Mouse (Mus musculus): ENCODE data around the gene Srarp. TPM values are rescaled to one million over a fixed set of nuclear protein-coding genes. Genes with fewer than 3 reads are reported as not detected.

The Srarp gene
- total RNA-seq (2021) (1 to 10 TPM; 1.6 to 2.2 TPM), polyA plus RNA-seq (2012; rRNA removed) (0.94 and 2.4 TPM in 2 replicates)
- long read RNA-seq: 0 reads

- peaks cover 4% of the 10 kb centered on the region for H3K4me1 ChIP-seq (ENCODE audit: control insufficient read depth, insufficient read depth, low read length)
- peak within 1 kb of the TSS; percentile 68 for H3K9ac ChIP-seq (ENCODE audit: low read depth, low read length)
- 0 out of 2 replicates have a peak within 1 kb of the TSS, but pooled peaks have one; percentile 20 for H3K4me3 ChIP-seq
- no peaks in the 10 kb centered on the region for H3K27me3 ChIP-seq (ENCODE audit: control insufficient read depth, insufficient read depth, low read length)
- peak in 1 of 2 experiments; percentile 31 for DNase-seq
- no peaks in the 10 kb centered on the region for H3K79me2 ChIP-seq (replicated peaks; ENCODE audit: control insufficient read depth, insufficient read depth, low read length)
- H3K27ac ChIP-seq: peak within 1 kb of the TSS; percentile 78
- 47% methylated on average over 1 of the region's 1 CpGs for WGBS
- intact Hi-C loops (cut with DNase I): no loop called here
- H3K36me3 ChIP-seq (ENCODE audit: control insufficient read depth, insufficient read depth, low read length): no peaks in the 10 kb centered on the region
- TF ChIP-seq POLR2A (IDR thresholded peaks at IDR 0.05; ENCODE audit: insufficient read depth, low read depth, low read length) (0 out of 2 replicates have a peak, but pooled peaks have one; percentile 11), EP300 (IDR thresholded peaks at IDR 0.05; ENCODE audit: insufficient read depth, low read depth, low read length) (0 out of 2 replicates have a peak, but pooled peaks have one; percentile 38), CTCF (IDR thresholded peaks at IDR 0.05) (no peak)
These were observed at the start of gene Srarp for GRCm38 (mm10) chr4:141435974-141436373. TSS of gene Srarp (minus strand) at chr4:141436105.

- H3K36me3 ChIP-seq (ENCODE audit: control insufficient read depth, insufficient read depth, low read length): no peaks in the 10 kb centered on the region
These were observed 48.2 kb upstream of the Srarp start for GRCm38 (mm10) chr4:141484071-141484470.

GRCm38 (mm10) chr4:141479411-141479810 is 43.5 kb upstream of the Srarp start:
- TF ChIP-seq POLR2A (IDR thresholded peaks at IDR 0.05; ENCODE audit: insufficient read depth, low read depth, low read length) (no peak), CTCF (IDR thresholded peaks at IDR 0.05) (no peak), EP300 (IDR thresholded peaks at IDR 0.05; ENCODE audit: insufficient read depth, low read depth, low read length) (no peak)
- intact Hi-C loops (cut with DNase I): no loop called here
- no peaks in the 10 kb centered on the region for H3K27me3 ChIP-seq (ENCODE audit: control insufficient read depth, insufficient read depth, low read length)
- no peak overlapping the region for H3K4me3 ChIP-seq
- no peaks in the 10 kb centered on the region for H3K79me2 ChIP-seq (replicated peaks; ENCODE audit: control insufficient read depth, insufficient read depth, low read length)
- H3K4me1 ChIP-seq (ENCODE audit: control insufficient read depth, insufficient read depth, low read length): no peaks in the 10 kb centered on the region
- H3K36me3 ChIP-seq (ENCODE audit: control insufficient read depth, insufficient read depth, low read length): no peaks in the 10 kb centered on the region
- H3K27ac ChIP-seq: no peak overlapping the region
- 94% methylated on average over 8 of the region's 8 CpGs for WGBS
- no peak for DNase-seq
- H3K9ac ChIP-seq (ENCODE audit: low read depth, low read length): no peak overlapping the region

More at GRCm38 (mm10) chr4:141484071-141484470, 48.2 kb upstream of the Srarp start:
- peak in 1 of 2 experiments; percentile 33 for DNase-seq
- intact Hi-C loops (cut with DNase I): no loop called here
- WGBS: 39% methylated on average over 11 of the region's 11 CpGs
- H3K27me3 ChIP-seq (ENCODE audit: control insufficient read depth, insufficient read depth, low read length): no peaks in the 10 kb centered on the region
- no peak overlapping the region for H3K27ac ChIP-seq
- H3K4me1 ChIP-seq (ENCODE audit: control insufficient read depth, insufficient read depth, low read length): no peaks in the 10 kb centered on the region
- H3K79me2 ChIP-seq (replicated peaks; ENCODE audit: control insufficient read depth, insufficient read depth, low read length): no peaks in the 10 kb centered on the region
- TF ChIP-seq POLR2A (IDR thresholded peaks at IDR 0.05; ENCODE audit: insufficient read depth, low read depth, low read length): no peak
- TF ChIP-seq CTCF (IDR thresholded peaks at IDR 0.05): no peak
- no peak for TF ChIP-seq EP300 (IDR thresholded peaks at IDR 0.05; ENCODE audit: insufficient read depth, low read depth, low read length)
- no peak overlapping the region for H3K4me3 ChIP-seq
- no peak overlapping the region for H3K9ac ChIP-seq (ENCODE audit: low read depth, low read length)

- WGBS: 94% methylated on average over 32 of the region's 32 CpGs
- intact Hi-C loops (cut with DNase I): no loop called here
- H3K27ac ChIP-seq: no peak overlapping the region
These were observed 42.9 kb upstream of the Srarp start for GRCm38 (mm10) chr4:141478794-141479193.

DNA sequence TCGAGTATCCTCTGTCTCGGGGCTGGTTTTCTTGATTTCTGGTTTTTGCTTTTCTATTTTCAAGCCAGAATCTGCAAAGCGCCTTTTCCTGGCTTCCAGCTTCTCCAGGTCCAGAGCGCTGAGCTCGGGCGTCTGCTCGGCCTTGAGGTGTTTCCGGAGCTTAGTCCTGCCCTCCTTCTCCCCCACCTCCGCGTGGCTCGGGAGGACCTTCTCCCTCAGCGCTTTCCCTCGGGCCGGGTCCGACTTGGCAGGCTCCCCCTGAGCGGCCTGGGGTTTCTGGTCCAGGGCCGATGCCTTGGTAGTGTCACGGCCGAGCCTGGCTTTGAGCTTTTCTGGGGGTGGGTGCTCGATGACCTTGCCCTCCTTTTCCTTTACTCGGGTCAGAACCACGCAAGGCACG is 42.3 kb upstream of the Srarp start:
- H3K27ac ChIP-seq: peak overlapping the region; percentile 47

More at GRCm38 (mm10) chr4:141478794-141479193, 42.9 kb upstream of the Srarp start:
- Histone ChIP-seq H3K4me1 (ENCODE audit: control insufficient read depth, insufficient read depth, low read length) (no peaks in the 10 kb centered on the region), H3K27me3 (ENCODE audit: control insufficient read depth, insufficient read depth, low read length) (no peaks in the 10 kb centered on the region), H3K79me2 (replicated peaks; ENCODE audit: control insufficient read depth, insufficient read depth, low read length) (no peaks in the 10 kb centered on the region), H3K9ac (ENCODE audit: low read depth, low read length) (no peak overlapping the region), H3K36me3 (ENCODE audit: control insufficient read depth, insufficient read depth, low read length) (no peaks in the 10 kb centered on the region), H3K4me3 (no peak overlapping the region)
- DNase-seq: no peak
- TF ChIP-seq EP300 (IDR thresholded peaks at IDR 0.05; ENCODE audit: insufficient read depth, low read depth, low read length) (no peak), POLR2A (IDR thresholded peaks at IDR 0.05; ENCODE audit: insufficient read depth, low read depth, low read length) (no peak), CTCF (IDR thresholded peaks at IDR 0.05) (no peak)

DNA sequence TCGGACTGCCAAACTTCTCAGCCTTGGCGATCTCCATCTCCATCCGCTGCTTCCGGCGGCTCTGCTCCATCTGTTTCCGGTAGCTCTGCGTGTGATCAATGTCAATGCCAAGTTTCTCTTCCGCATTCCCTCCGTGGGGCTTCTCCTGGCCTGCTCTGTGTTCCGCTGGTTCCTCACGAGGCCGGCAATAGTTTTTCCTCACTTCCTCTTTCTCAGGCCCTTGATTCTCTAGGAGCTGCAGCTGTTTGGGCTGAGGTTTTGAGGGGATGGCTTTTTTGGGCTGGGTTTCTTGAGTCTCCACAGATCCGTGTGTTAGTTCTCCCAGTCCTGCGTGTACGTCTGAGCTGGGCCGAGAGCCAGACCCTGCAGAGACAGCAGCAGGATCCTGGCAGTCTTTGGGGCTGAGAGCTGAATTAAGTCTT is 41.8 kb upstream of the Srarp start:
- DNase-seq: peak; percentile 47 to 78
- H3K4me1 ChIP-seq (ENCODE audit: control insufficient read depth, insufficient read depth, low read length): no peaks in the 10 kb centered on the region
- H3K9ac ChIP-seq (ENCODE audit: low read depth, low read length): no peak overlapping the region
- no peaks in the 10 kb centered on the region for H3K36me3 ChIP-seq (ENCODE audit: control insufficient read depth, insufficient read depth, low read length)
- no peaks in the 10 kb centered on the region for H3K79me2 ChIP-seq (replicated peaks; ENCODE audit: control insufficient read depth, insufficient read depth, low read length)
- peak overlapping the region; percentile 47 for H3K27ac ChIP-seq
- peak; percentile 27; the same call in 1 of the 2 replicates for TF ChIP-seq POLR2A (IDR thresholded peaks at IDR 0.05; ENCODE audit: insufficient read depth, low read depth, low read length)
- TF ChIP-seq EP300 (IDR thresholded peaks at IDR 0.05; ENCODE audit: insufficient read depth, low read depth, low read length): 0 out of 2 replicates have a peak, but pooled peaks have one; percentile 18
- TF ChIP-seq CTCF (IDR thresholded peaks at IDR 0.05): no peak
- intact Hi-C loops (cut with DNase I): no loop called here
- 64% methylated on average over 16 of the region's 16 CpGs for WGBS
- no peaks in the 10 kb centered on the region for H3K27me3 ChIP-seq (ENCODE audit: control insufficient read depth, insufficient read depth, low read length)
- no peak overlapping the region for H3K4me3 ChIP-seq

More for the DNA sequence above, 42.3 kb upstream of the Srarp start:
- peak in 1 of 2 experiments; percentile 28 for DNase-seq
- TF ChIP-seq EP300 (IDR thresholded peaks at IDR 0.05; ENCODE audit: insufficient read depth, low read depth, low read length) (no peak), POLR2A (IDR thresholded peaks at IDR 0.05; ENCODE audit: insufficient read depth, low read depth, low read length) (no peak), CTCF (IDR thresholded peaks at IDR 0.05) (no peak)
- Histone ChIP-seq H3K4me3 (no peak overlapping the region), H3K27me3 (ENCODE audit: control insufficient read depth, insufficient read depth, low read length) (no peaks in the 10 kb centered on the region), H3K36me3 (ENCODE audit: control insufficient read depth, insufficient read depth, low read length) (no peaks in the 10 kb centered on the region), H3K79me2 (replicated peaks; ENCODE audit: control insufficient read depth, insufficient read depth, low read length) (no peaks in the 10 kb centered on the region), H3K9ac (ENCODE audit: low read depth, low read length) (no peak overlapping the region), H3K4me1 (ENCODE audit: control insufficient read depth, insufficient read depth, low read length) (no peaks in the 10 kb centered on the region)
- intact Hi-C loops (cut with DNase I): no loop called here
- 78% methylated on average over 23 of the region's 23 CpGs for WGBS

All from heart, adult 2 months (tissue).